Mouse (Mus musculus): ENCODE results near the gene Pgp.

- TF ChIP-seq CTCF (IDR thresholded peaks at IDR 0.05 in 2 of 3, conservative IDR thresholded peaks at IDR 0.05 in 1 of 3; ENCODE audit: control insufficient read depth in 1 of 3, insufficient read depth in 1 of 3, low read depth in 2 of 3, low read length in 3 of 3, poor library complexity in 1 of 3, severe bottlenecking in 1 of 3) (no peak), SIN3A (IDR thresholded peaks at IDR 0.05; ENCODE audit: low read length) (no peak), USF2 (IDR thresholded peaks at IDR 0.05; ENCODE audit: borderline replicate concordance in 1 of 2, insufficient read depth in 1 of 2, low read depth in 1 of 2, low read length in 2 of 2) (no peak), ZC3H11A (IDR thresholded peaks at IDR 0.05; ENCODE audit: low read depth, low read length) (no peak), TAL1 (IDR thresholded peaks at IDR 0.05; ENCODE audit: low read length) (no peak), HCFC1 (IDR thresholded peaks at IDR 0.05; ENCODE audit: low read depth, low read length) (no peak), CHD2 (IDR thresholded peaks at IDR 0.05; ENCODE audit: low read length) (no peak), RCOR1 (IDR thresholded peaks at IDR 0.05; ENCODE audit: low read depth, low read length) (no peak), KAT2A (conservative IDR thresholded peaks at IDR 0.05; ENCODE audit: low read depth, low read length) (no peak), POLR2A (IDR thresholded peaks at IDR 0.05; ENCODE audit: control insufficient read depth in 1 of 2, insufficient read depth in 1 of 2, low read depth in 1 of 2, low read length in 2 of 2, poor library complexity in 1 of 2) (no peak)
Measured at GRCm38 (mm10) chr17:24490399-24490798, 20.2 kb downstream of the Pgp start.

Data from MEL (cell line).